Comparison of ENCODE assay signal across 28 mouse cellular contexts in the genomic region with DNA sequence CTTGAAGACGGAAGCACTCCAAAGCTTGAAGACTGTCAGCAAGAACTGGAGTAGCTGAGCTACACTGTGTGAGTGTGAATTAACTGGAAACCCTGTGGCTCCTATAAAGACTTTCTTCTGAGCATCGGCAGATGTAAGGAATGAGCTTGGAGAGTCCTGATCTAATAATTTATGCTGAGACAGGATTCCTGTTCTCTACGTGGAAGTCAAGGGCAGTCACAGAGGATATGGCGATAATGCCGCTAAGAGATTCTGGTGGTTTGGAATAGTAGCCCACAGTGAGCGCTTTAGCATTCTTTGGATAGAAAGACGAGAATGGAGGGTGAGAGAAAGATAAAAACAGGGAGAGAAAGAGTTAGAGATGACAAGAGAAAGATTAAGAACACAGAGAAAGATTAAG. TPM values are rescaled to one million over a fixed set of nuclear protein-coding genes. Genes with fewer than 3 reads are reported as not detected.
"Had no signal": no experiment of that assay in that cellular context is flagged by ENCODE, and none has a peak within 500 bp of the region (broad histone marks: within the 10 kb centered on the region; RNA-seq: fewer than 3 reads in every experiment).

No protein-coding gene starts in this region.

- H3K9me3 ChIP-seq: kidney, embryonic 15.5 days; liver, embryonic 13.5 days; midbrain, embryonic 13.5 days; neural tube, embryonic 13.5 days had no signal

- H3K27ac ChIP-seq: kidney, embryonic 15.5 days; left cerebral cortex, adult 2 months; liver, embryonic 13.5 days; midbrain, embryonic 13.5 days; neural tube, embryonic 13.5 days had no signal

- H3K4me3 ChIP-seq: left cerebral cortex, adult 2 months; myocyte; neural tube, embryonic 13.5 days had no signal

- DNase-seq: kidney, postnatal 10 days; kidney, postnatal 36 days; layer of hippocampus, postnatal 36 days; liver, embryonic 13.5 days; lung, adult 2 months; lung, postnatal 14 days; lung, postnatal 4 days; retina, postnatal 1 day; right cerebral cortex, postnatal 25 days; spleen, adult 18-20 months; thymus, adult 2 months; thymus, postnatal 14 days; thymus, postnatal 4 days had no signal

- H3K9ac ChIP-seq: kidney, embryonic 15.5 days; liver, embryonic 13.5 days; midbrain, embryonic 13.5 days; neural tube, embryonic 13.5 days had no signal

- ATAC-seq: midbrain, embryonic 13.5 days; midbrain, embryonic 16.5 days had no signal

- H3K36me3 ChIP-seq: kidney, embryonic 15.5 days; liver, embryonic 13.5 days; midbrain, embryonic 13.5 days; neural tube, embryonic 13.5 days had no signal

RNA-seq across cellular contexts. Expression of a gene that starts 1.7 kb away (rescaled TPM):
- total RNA-seq: layer of hippocampus, postnatal 10 days; liver, adult 2 months; monocyte, adult 5-6 weeks had no signal
- polyA plus RNA-seq: liver, adult 2 months; midbrain, embryonic 13.5 days; midbrain, embryonic 16.5 days had no signal

RNA-seq across cellular contexts. Expression of a gene that starts 26.9 kb away (rescaled TPM):
- total RNA-seq: layer of hippocampus, adult 8-10 months; layer of hippocampus, postnatal 36 days; left cerebral cortex, adult 2 months; left cerebral cortex, postnatal 10 days; left cerebral cortex, postnatal 36 days; liver, adult 2 months; megakaryocyte-erythroid progenitor cell, adult 5-6 weeks; monocyte, adult 5-6 weeks; neutrophil, adult 5-6 weeks had no signal
- polyA plus RNA-seq: liver, adult 2 months; liver, embryonic 13.5 days; liver, embryonic 16.5 days; lung, adult 2 months; midbrain, embryonic 13.5 days; midbrain, embryonic 16.5 days; myocyte; neural tube, embryonic 13.5 days had no signal

RNA-seq across cellular contexts. Expression of a gene that starts 27.5 kb away (rescaled TPM):
- total RNA-seq: monocyte, adult 5-6 weeks had no signal
- polyA plus RNA-seq: liver, adult 2 months; midbrain, embryonic 13.5 days; midbrain, embryonic 16.5 days had no signal

RNA-seq across cellular contexts. Expression of a gene that starts 27.8 kb away (rescaled TPM):
- polyA plus RNA-seq: midbrain, embryonic 16.5 days had no signal
